Mouse (Mus musculus) adrenal gland, adult 10 weeks (tissue): Measurements from ENCODE around the gene Phyhd1. TPM values are rescaled to one million over a fixed set of nuclear protein-coding genes. Genes with fewer than 3 reads are reported as not detected.

Experiments used
- polyA plus RNA-seq: library from polyadenylated mRNA; stranded (reverse); fragments of 350-450 nt; fragmentation: Illumina TruSeq; extraction: RNeasy Lipid Tissue Mini Kit (QIAGEN cat#74804); gene quantifications from one replicate; pipeline ENCODE4 v1.2.3, GENCODE M21; 2014; ENCODE audit warnings: low read depth, low replicate concordance

Gene Phyhd1
- 1.8 TPM for polyA plus RNA-seq

DNA sequence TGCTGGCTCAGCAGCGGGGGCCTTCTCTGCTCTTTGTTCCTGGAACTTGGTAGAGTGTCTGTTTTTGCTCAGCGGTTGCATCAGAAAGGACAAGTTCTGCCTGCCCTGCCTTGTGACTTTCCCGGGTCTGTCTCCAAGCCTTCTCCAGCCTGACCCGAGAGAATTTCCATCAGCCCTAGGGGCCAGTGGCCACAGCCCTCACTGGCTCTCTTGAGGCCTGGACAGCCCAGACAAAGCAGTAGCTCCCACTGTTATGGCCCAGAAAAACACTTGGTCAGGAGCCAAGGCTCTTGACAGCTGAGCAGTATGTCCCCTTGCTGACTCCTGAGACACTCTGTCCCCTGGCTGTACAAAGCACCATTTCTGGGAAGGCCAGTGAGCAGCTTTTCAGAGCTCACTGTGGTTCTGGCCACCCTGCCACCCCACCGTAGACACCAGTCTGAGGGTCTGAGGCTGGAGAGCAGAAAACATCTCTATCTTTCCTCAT, at the start of gene Phyhd1:
Gene Phyhd1, plus strand, starts transcription at position 437 of the 487 bp plus-strand sequence.

GRCm38 (mm10) chr2:30237199-30237880, 28.7 kb upstream of the Phyhd1 start, which contains the start of gene Lrrc8a:
TSS of gene Lrrc8a (plus strand) at chr2:30237715.

DNA sequence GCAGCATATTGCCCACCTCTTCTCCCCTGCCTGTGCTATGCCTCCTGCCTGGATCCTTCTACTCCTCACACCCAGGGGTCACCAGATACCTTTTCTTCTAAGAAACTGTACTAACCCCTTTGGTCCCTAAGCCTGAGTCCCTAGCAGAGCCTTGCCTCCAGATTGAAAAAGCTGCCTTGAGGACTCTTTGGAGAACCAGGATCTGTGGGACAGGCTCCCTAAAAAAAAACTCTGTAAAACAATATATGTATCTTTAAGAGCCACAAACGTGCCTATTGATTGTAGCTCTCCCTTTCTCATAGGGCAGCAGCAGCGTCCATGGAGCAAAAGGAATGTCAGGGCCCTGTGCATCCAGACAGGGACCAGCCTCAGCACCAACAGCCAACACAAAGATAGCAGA, 25.7 kb upstream of the Phyhd1 start, which contains the start of gene Gm28035:
Gene Gm28035, plus strand, starts transcription at position 301 of the 400 bp plus-strand sequence.

GRCm38 (mm10) chr2:30280743-30281142, 14.7 kb downstream of the Phyhd1 start, which contains the start of gene Gm28038:
TSS of gene Gm28038 (plus strand) at chr2:30281043.

GRCm38 (mm10) chr2:30286192-30287026, 20.4 kb downstream of the Phyhd1 start, which contains the start of the genes Dolk and Nup188:
TSS of gene Dolk (minus strand) at chr2:30286334.
TSS of gene Nup188 (plus strand) at chr2:30286397.

Other genes with a start within 250 kb of the Phyhd1 start
- gene Wdr34, start 217.3 kb upstream of the Phyhd1 start, polyA plus RNA-seq = 0.41 TPM
- 563 TPM for gene Set, start 208.8 kb upstream of the Phyhd1 start, polyA plus RNA-seq
- 0.17 TPM for gene Pkn3, start 188.5 kb upstream of the Phyhd1 start, polyA plus RNA-seq
- 3.4 TPM for gene Zdhhc12, start 172.6 kb upstream of the Phyhd1 start, polyA plus RNA-seq
- 2.3 TPM for gene Zer1, start 141.6 kb upstream of the Phyhd1 start, polyA plus RNA-seq
- gene Tbc1d13, start 132.5 kb upstream of the Phyhd1 start, polyA plus RNA-seq = 14.1 TPM
- not detected for gene Endog, start 94.7 kb upstream of the Phyhd1 start, polyA plus RNA-seq
- gene Spout1, start 87.7 kb upstream of the Phyhd1 start, polyA plus RNA-seq = 1.9 TPM
- gene Kyat1, start 60.4 kb upstream of the Phyhd1 start, polyA plus RNA-seq = 0.47 TPM
- gene Lrrc8a, start 28.5 kb upstream of the Phyhd1 start, polyA plus RNA-seq = 3.6 TPM
- not detected for gene Gm28035, start 25.6 kb upstream of the Phyhd1 start, polyA plus RNA-seq
- gene Gm28038, start 14.8 kb downstream of the Phyhd1 start, polyA plus RNA-seq = not detected
- 11.3 TPM for gene Dolk, start 20.1 kb downstream of the Phyhd1 start, polyA plus RNA-seq
- 15.6 TPM for gene Nup188, start 20.2 kb downstream of the Phyhd1 start, polyA plus RNA-seq
- not detected for gene Sh3glb2, start 93.1 kb downstream of the Phyhd1 start, polyA plus RNA-seq
- gene Miga2, start 98.0 kb downstream of the Phyhd1 start, polyA plus RNA-seq = 1.7 TPM
- 1.3 TPM for gene Dolpp1, start 126.1 kb downstream of the Phyhd1 start, polyA plus RNA-seq
- 18.5 TPM for gene Crat, start 149.6 kb downstream of the Phyhd1 start, polyA plus RNA-seq
- gene Ptpa, start 149.8 kb downstream of the Phyhd1 start, polyA plus RNA-seq = 3.8 TPM
- not detected for gene Ier5l, start 208.0 kb downstream of the Phyhd1 start, polyA plus RNA-seq